Mouse (Mus musculus) hindbrain, embryonic 11.5 days (tissue): ENCODE measurements around the gene Ift88. TPM values are rescaled to one million over a fixed set of nuclear protein-coding genes. Genes with fewer than 3 reads are reported as not detected.

Experiments used
- ATAC-seq: fragments of 200-750 bp; cut with Nextera tagmentation; 2 replicates; pipeline ENCODE4 v1.8.0; 2017; ENCODE audit warnings: mild to moderate bottlenecking, moderate TSS enrichment, moderate library complexity; ENCODE audit not compliant: low FRiP score
- DNase-seq: peaks from one replicate; pipeline ENCODE4 v3.0.0-alpha.2; 2015; ENCODE audit warnings: low spot score
- H3K27ac ChIP-seq: fragments of 300-500 bp; sonication (generic); 2 replicates; pipeline ENCODE4 v1.5.1; 2014; ENCODE audit warnings: mild to moderate bottlenecking, low read depth, low read length
- H3K27me3 ChIP-seq: fragments of 300-500 bp; sonication (generic); 2 replicates; pipeline ENCODE4 v1.6.1; 2014; ENCODE audit warnings: mild to moderate bottlenecking, low read length, moderate library complexity, mixed read lengths; ENCODE audit not compliant: control insufficient read depth, insufficient read depth
- H3K36me3 ChIP-seq: fragments of 300-500 bp; sonication (generic); 2 replicates; pipeline ENCODE4 v1.6.1; 2014; ENCODE audit warnings: mild to moderate bottlenecking, low read length, moderate library complexity, mixed read lengths; ENCODE audit not compliant: control insufficient read depth, insufficient read depth
- H3K4me1 ChIP-seq: fragments of 300-500 bp; sonication (generic); replicated peaks from 2 replicates; pipeline ENCODE4 v1.6.1; 2014; ENCODE audit warnings: low read length, mixed read lengths; ENCODE audit not compliant: control insufficient read depth, insufficient read depth
- H3K4me2 ChIP-seq: fragments of 300-500 bp; sonication (generic); replicated peaks from 2 replicates; pipeline ENCODE4 v1.6.1; 2014; ENCODE audit warnings: mild to moderate bottlenecking, low read depth, low read length
- H3K4me3 ChIP-seq: fragments of 300-500 bp; sonication (generic); 2 replicates; pipeline ENCODE4 v1.5.1; 2014; ENCODE audit warnings: low read depth, low read length
- H3K9ac ChIP-seq: fragments of 300-500 bp; sonication (generic); 2 replicates; pipeline ENCODE4 v1.6.1; 2014; ENCODE audit warnings: low read depth, low read length
- H3K9me3 ChIP-seq: fragments of 300-500 bp; sonication (generic); 2 replicates; pipeline ENCODE4 v1.6.1; 2016; ENCODE audit warnings: low read length; ENCODE audit not compliant: control insufficient read depth
- WGBS: fragments of 180-500 bp; shearing (Covaris S2); extraction: QIAGEN DNeasy Blood & Tissue Kit; methylation state at CpG from one replicate; pipeline ENCODE4 v1.1.7; 2014; 5-methylcytosine and 5-hydroxymethylcytosine counted together
- polyA plus RNA-seq: library from polyadenylated mRNA; unstranded; fragments of >200 nt; fragmentation: Nextera tagmentation; extraction: Ambion mirVana; gene quantifications from 2 replicates; pipeline ENCODE4 v1.2.1, GENCODE M21; 2014

The Ift88 gene
- polyA plus RNA-seq: 20.7 and 21.4 TPM in 2 replicates

DNA sequence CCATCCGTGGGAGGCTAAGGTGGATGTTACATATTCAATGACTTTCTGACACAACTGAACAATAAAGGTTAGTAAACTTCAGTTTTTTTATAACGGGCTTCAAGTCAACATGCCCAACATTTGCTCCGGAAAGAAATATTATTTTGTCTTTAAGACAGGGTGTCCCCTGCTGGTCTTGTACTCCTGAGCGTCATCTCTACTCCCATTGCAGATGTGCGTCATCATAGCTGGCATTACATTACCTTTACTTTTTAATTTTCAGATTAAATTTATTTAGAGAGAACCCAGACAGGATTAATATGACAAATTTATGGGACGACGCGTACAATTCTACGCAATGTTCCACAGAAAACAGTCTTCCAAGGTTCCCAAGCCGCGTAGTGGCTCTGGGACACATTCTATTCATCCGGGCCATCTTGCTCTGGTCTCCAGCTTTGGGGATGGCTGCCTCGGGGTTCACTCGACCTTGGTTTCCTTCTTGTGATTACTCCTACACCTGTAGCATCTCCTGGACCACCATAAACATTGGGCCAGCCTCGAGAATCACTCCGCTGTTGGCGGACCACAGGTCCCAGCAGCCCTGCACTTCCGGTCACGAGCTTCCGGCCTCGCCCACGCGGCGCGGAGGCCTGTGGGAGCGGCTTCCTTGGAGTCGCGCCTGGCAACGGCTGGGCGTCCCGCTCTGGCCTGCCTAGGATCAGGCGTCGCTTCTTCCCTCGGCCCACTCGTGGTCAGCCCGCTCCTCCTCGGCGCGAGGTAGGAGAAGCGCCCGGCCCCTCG is at the start of gene Ift88:
TSS of gene Ift88 (plus strand) at position 631 of the 780 bp plus-strand sequence.
- DNase-seq (peak; percentile 93), ATAC-seq (peak; percentile 100)
- H3K4me2 ChIP-seq: peak within 1 kb of the TSS; percentile 57
- no peaks in the 10 kb centered on the region for H3K27me3 ChIP-seq
- H3K4me3 ChIP-seq: peak within 1 kb of the TSS; percentile 75
- H3K9ac ChIP-seq: peak within 1 kb of the TSS; percentile 82
- H3K36me3 ChIP-seq: no peaks in the 10 kb centered on the region
- peak within 1 kb of the TSS; percentile 58; the same call in 1 of the 2 replicates for H3K27ac ChIP-seq
- no peaks in the 10 kb centered on the region for H3K4me1 ChIP-seq
- WGBS: 4% methylated on average over 42 of the region's 42 CpGs
- H3K9me3 ChIP-seq: no peaks in the 10 kb centered on the region

DNA sequence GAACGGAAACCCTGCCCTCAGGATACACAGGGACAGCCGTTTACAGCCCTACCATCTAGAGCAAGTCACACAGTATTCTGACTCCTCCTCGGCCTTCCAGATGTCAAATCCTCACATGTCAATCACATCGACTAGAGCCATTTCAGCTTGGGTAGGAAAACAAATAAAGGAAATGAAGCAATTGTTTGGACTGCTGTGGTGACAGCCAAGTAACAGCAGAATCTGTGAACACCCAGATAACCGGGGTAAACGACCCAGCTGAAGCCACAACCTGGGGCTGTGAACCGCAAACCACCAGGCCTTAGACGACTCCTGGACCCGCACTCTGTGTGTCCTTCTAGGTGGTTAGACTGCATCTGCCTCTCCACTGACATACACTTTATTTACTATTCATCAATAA is 48.7 kb upstream of the Ift88 start:
- H3K27me3 ChIP-seq: no peaks in the 10 kb centered on the region
- no peak for DNase-seq
- no peaks in the 10 kb centered on the region for H3K36me3 ChIP-seq
- H3K9ac ChIP-seq: no peak overlapping the region
- no peaks in the 10 kb centered on the region for H3K4me1 ChIP-seq
- H3K27ac ChIP-seq: no peak overlapping the region
- H3K4me2 ChIP-seq: no peak overlapping the region
- WGBS: 85% methylated on average over 9 of the region's 9 CpGs
- H3K4me3 ChIP-seq: no peak overlapping the region
- H3K9me3 ChIP-seq: no peaks in the 10 kb centered on the region
- ATAC-seq: no peak

DNA sequence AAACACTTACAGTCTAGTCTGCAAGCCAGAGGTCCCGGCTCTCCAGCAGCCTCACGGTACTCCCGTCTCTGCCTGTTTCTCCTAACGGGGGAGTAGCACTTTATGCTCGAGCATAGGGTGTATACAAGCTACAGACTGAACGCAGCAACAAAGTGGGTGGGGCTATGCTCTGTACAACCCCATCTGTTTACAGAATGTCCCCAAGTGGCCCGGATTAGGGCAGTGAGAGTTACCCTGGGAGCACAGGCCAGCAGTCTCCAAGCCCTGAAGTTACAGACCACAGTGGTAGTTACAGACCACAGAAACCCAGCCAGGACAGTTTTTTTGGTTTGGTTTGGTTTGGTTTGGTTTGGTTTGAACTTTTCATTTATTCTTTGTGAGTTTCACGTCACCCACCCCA is 47.8 kb upstream of the Ift88 start:
- ATAC-seq (no peak), DNase-seq (no peak)
- Histone ChIP-seq H3K36me3 (no peaks in the 10 kb centered on the region), H3K4me3 (no peak overlapping the region), H3K4me2 (no peak overlapping the region), H3K9me3 (no peaks in the 10 kb centered on the region), H3K9ac (no peak overlapping the region), H3K27ac (no peak overlapping the region), H3K4me1 (no peaks in the 10 kb centered on the region), H3K27me3 (no peaks in the 10 kb centered on the region)
- WGBS: 81% methylated on average over 8 of the region's 8 CpGs

DNA sequence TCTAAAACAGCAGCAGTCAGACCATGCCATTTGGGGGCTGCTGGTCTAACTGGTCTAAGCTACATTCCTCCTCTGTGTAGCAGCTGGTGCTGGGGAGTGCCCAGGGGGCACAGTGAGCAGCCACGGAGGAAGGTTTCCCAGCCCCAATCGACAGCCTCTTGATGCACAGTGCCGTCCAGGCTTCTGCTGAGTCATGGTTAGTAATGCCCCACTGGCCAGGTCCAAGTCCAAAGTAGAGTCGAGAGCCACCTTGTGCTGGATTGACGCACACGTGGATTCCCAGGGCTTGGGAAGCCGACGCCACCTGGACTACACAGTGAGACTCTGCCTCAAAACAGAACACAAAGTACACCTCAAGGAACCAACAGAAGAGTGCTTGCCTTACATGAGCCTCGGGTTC is 46.9 kb upstream of the Ift88 start:
- WGBS: 78% methylated on average over 9 of the region's 9 CpGs

DNA sequence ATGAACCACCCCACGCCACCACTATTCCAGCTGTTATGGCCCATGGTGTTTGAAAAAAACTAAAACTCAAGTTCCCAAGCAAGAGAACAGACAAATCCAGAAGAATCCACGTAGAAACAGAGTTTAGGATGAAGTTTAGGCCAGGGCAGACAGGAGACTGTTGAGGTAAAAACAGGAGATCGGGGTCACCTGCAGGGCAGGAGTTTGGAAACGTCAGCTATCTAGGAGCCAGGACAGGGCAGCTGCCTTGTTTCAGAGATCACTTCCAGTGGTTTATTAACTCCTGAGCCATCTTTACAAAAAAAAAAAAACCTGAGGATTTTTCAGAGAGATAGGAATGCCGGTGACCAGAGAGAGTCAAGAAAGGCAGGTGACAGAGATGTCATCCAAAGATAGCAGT is 46.3 kb upstream of the Ift88 start:
- DNase-seq (no peak), ATAC-seq (no peak)
- Histone ChIP-seq H3K4me2 (no peak overlapping the region), H3K9ac (no peak overlapping the region), H3K4me3 (no peak overlapping the region), H3K27ac (no peak overlapping the region), H3K9me3 (no peaks in the 10 kb centered on the region), H3K27me3 (no peaks in the 10 kb centered on the region), H3K4me1 (no peaks in the 10 kb centered on the region), H3K36me3 (no peaks in the 10 kb centered on the region)
- WGBS: 75% methylated on average over 5 of the region's 5 CpGs

More for the DNA sequence above, 46.9 kb upstream of the Ift88 start:
- no peak for ATAC-seq
- no peak for DNase-seq
- H3K36me3 ChIP-seq: no peaks in the 10 kb centered on the region
- no peak overlapping the region for H3K4me3 ChIP-seq
- H3K4me2 ChIP-seq: no peak overlapping the region
- no peaks in the 10 kb centered on the region for H3K4me1 ChIP-seq
- H3K9ac ChIP-seq: no peak overlapping the region
- H3K27ac ChIP-seq: no peak overlapping the region
- no peaks in the 10 kb centered on the region for H3K27me3 ChIP-seq
- H3K9me3 ChIP-seq: no peaks in the 10 kb centered on the region

DNA sequence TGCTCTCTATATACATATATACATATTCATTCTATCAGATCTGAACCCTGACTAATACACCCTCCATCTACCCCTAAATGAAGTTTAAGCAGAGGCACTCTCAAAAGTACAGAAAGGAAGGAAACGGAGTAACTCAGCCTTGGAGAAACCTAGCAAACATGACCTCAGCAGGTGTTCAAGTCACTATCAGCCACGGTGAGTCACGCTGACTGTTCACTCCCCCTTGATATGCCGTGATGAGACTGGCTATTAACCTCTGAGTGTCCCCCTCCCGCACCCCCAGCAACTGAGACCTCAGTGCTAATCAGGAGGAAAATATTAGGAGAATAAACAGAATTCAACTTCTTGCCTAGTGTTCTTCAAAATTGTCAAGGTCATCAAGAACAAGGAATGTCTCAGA is 38.2 kb upstream of the Ift88 start:
- no peaks in the 10 kb centered on the region for H3K9me3 ChIP-seq
- no peak overlapping the region for H3K27ac ChIP-seq
- H3K4me3 ChIP-seq: no peak overlapping the region
- H3K4me1 ChIP-seq: no peaks in the 10 kb centered on the region
- H3K27me3 ChIP-seq: no peaks in the 10 kb centered on the region
- no peak overlapping the region for H3K4me2 ChIP-seq
- H3K9ac ChIP-seq: no peak overlapping the region
- 89% methylated on average over 5 of the region's 5 CpGs for WGBS
- ATAC-seq: no peak
- H3K36me3 ChIP-seq: no peaks in the 10 kb centered on the region
- DNase-seq: no peak

DNA sequence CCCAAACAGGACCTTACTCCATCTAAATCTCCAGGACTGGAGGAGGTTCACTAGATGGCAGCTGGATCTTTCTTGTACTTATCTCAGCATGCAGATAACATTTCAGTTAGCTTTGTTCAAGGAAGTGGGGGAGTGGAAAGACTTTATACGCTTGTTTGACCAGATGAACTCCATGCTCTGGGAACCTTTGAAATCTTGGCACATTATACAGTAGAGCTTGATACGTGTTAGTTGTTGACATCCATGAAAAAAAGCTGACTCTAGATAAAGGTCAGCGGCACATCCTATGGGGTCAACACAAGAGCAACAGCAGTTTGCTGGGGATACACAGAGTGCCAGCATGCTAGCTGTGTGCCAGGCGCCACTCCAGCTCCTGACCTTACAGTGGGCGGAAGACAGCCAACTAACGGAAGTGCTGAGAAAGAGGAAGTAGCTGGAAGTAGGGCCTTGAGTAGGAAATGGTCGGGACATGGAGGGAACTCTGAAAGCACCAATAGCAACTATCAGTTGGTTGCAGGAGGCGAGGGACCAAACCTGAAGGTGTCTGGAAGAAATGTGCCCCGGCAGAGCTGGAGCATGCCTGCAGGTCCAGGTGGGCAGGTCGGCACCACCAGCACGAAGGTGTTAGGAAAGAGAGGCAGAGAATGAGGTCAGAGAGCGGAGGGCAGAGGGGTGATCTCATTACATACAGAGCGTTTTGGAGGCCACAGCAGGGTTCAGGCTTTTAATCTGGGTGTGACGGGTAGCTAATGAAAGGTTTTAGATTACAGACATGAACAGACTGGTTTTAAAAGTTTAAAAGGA is 36.9 kb upstream of the Ift88 start:
- DNase-seq: no peak
- Histone ChIP-seq H3K4me2 (no peak overlapping the region), H3K9me3 (no peaks in the 10 kb centered on the region), H3K4me3 (no peak overlapping the region), H3K36me3 (no peaks in the 10 kb centered on the region), H3K27me3 (no peaks in the 10 kb centered on the region), H3K27ac (no peak overlapping the region), H3K9ac (no peak overlapping the region), H3K4me1 (no peaks in the 10 kb centered on the region)
- no peak for ATAC-seq
- WGBS: 72% methylated on average over 14 of the region's 14 CpGs

DNA sequence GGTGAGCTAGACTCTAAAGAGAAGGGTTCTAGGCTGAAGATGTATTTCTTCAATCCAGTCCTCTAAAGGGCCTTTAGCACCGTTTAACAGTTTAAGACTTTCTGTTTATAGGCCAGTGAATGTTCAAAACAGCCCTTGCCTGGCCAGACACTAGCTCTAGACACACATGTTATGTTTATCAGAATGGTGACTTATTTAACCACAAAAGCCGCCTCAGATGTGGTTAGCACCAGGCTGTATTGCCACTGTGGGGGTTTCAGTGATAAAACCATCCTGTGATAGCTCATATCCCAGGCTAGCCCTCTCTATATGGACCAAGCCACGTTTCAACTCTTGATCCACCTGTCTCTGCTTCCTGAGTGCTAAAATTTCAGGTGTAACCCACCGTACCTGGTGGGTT is 32.2 kb upstream of the Ift88 start:
- no peak overlapping the region for H3K9ac ChIP-seq
- 78% methylated on average over 4 of the region's 4 CpGs for WGBS

More for the DNA sequence above, 32.2 kb upstream of the Ift88 start:
- no peaks in the 10 kb centered on the region for H3K36me3 ChIP-seq
- H3K27ac ChIP-seq: no peak overlapping the region
- no peaks in the 10 kb centered on the region for H3K4me1 ChIP-seq
- no peaks in the 10 kb centered on the region for H3K9me3 ChIP-seq
- ATAC-seq (no peak), DNase-seq (no peak)
- no peaks in the 10 kb centered on the region for H3K27me3 ChIP-seq
- no peak overlapping the region for H3K4me2 ChIP-seq
- no peak overlapping the region for H3K4me3 ChIP-seq
